15 mouse cellular contexts compared by ENCODE assay signal in the genomic region with DNA sequence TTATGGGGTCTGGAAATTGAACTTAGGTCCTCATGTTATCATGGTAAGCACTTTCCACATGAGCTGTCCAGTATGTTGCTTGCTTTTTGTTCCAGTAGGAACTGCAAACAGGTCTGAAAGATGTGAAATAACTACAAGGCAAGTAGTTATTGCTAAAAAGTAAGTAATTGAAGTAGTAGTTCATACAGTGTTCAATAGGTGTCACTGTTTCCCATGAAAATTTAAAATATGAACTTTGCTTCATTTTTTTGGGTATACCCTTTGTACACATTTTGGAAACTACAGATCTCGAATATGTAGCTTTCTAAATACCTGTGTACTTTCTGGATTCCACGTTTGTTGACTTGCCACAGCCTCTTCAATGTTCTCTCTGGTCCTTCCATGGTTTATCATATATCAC. TPM values are rescaled to one million over a fixed set of nuclear protein-coding genes. Genes with fewer than 3 reads are reported as not detected.
DNase-seq lines count a peak whose midpoint lies in the region; ATAC-seq and TF ChIP-seq lines count a peak whose summit lies in the region.
"Had no signal": no experiment of that assay in that cellular context is flagged by ENCODE, and none has a peak within 500 bp of the region (broad histone marks: within the 10 kb centered on the region; RNA-seq: fewer than 3 reads in every experiment).

No protein-coding gene starts in this region.

- DNase-seq in forebrain, embryonic 14.5 days (ENCODE audit: low spot score) = peak; percentile 11
- no peak for DNase-seq in liver, postnatal 0 days
- DNase-seq in liver (no peak), G1E (ENCODE audit: low spot score) (no peak)
- peak; percentile 19 for DNase-seq in naive thymus-derived CD4-positive, alpha-beta T cell, adult 2 months (ENCODE audit: low read depth)
- no peak for DNase-seq in T-cell, adult 2 months (ENCODE audit: low spot score)
- DNase-seq: cerebellum, adult 11-12 months; gastrocnemius, postnatal 10 days; heart, postnatal 4 days; kidney, adult 11 months; thymus, adult 2 months had no signal

- no peaks in the 10 kb centered on the region for H3K4me1 ChIP-seq in forebrain, embryonic 14.5 days (ENCODE audit: control insufficient read depth, insufficient read depth, low read length)
- no peaks in the 10 kb centered on the region for H3K4me1 ChIP-seq in forebrain, embryonic 12.5 days
- H3K4me1 ChIP-seq in liver, postnatal 0 days (ENCODE audit: insufficient read depth) = no peaks in the 10 kb centered on the region
- H3K4me1 ChIP-seq in G1E (ENCODE audit: insufficient read depth, low read depth, low read length) = no peaks in the 10 kb centered on the region
- no peaks in the 10 kb centered on the region for H3K4me1 ChIP-seq in kidney, embryonic 16.5 days (ENCODE audit: insufficient read depth, low read length)
- H3K4me1 ChIP-seq: forebrain, embryonic 10.5 days had no signal

- TF ChIP-seq CTCF in liver, postnatal 0 days (IDR thresholded peaks at IDR 0.05; ENCODE audit: low read depth) = peak; percentile 20
- TF ChIP-seq CTCF in G1E (IDR thresholded peaks at IDR 0.05; ENCODE audit: low read depth, low read length) = peak; percentile 13; the same call in 1 of the 2 replicates

- no peak for ATAC-seq in forebrain, embryonic 14.5 days
- ATAC-seq in forebrain, embryonic 12.5 days (ENCODE audit: low FRiP score) = no peak
- no peak for ATAC-seq in liver, postnatal 0 days
- ATAC-seq in G1E (ENCODE audit: extremely low read depth, insufficient number of reproducible peaks, low FRiP score, poor library complexity, severe bottlenecking) = peak; percentile 28; the same call in 1 of the 2 replicates
- no peak for ATAC-seq in kidney, embryonic 16.5 days (ENCODE audit: low FRiP score, low TSS enrichment)

- 70% methylated on average over 2 of the region's 2 CpGs for WGBS in forebrain, embryonic 14.5 days
- WGBS in forebrain, embryonic 12.5 days = 53% methylated on average over 2 of the region's 2 CpGs
- 42% methylated on average over 2 of the region's 2 CpGs for WGBS in liver, postnatal 0 days (ENCODE audit: insufficient replicate concordance)
- 72% methylated on average over 2 of the region's 2 CpGs for WGBS in kidney, embryonic 16.5 days

- no peak for TF ChIP-seq EP300 in liver, postnatal 0 days (IDR thresholded peaks at IDR 0.05; ENCODE audit: low read depth)

- no peaks in the 10 kb centered on the region for H3K9me3 ChIP-seq in forebrain, embryonic 14.5 days (replicated peaks; ENCODE audit: control insufficient read depth, low read length)
- no peaks in the 10 kb centered on the region for H3K9me3 ChIP-seq in forebrain, embryonic 12.5 days
- no peaks in the 10 kb centered on the region for H3K9me3 ChIP-seq in liver, postnatal 0 days (ENCODE audit: low read length)
- H3K9me3 ChIP-seq in G1E (replicated peaks) = no peaks in the 10 kb centered on the region
- no peaks in the 10 kb centered on the region for H3K9me3 ChIP-seq in kidney, embryonic 16.5 days (ENCODE audit: low read length)
- H3K9me3 ChIP-seq: forebrain, embryonic 10.5 days had no signal

- H3K27ac ChIP-seq in forebrain, embryonic 14.5 days (ENCODE audit: low read depth, low read length) = no peak overlapping the region
- no peak overlapping the region for H3K27ac ChIP-seq in forebrain, embryonic 12.5 days
- H3K27ac ChIP-seq in liver, postnatal 0 days (ENCODE audit: low read depth) = no peak overlapping the region
- H3K27ac ChIP-seq in kidney, embryonic 16.5 days (ENCODE audit: low read length) = no peak overlapping the region
- H3K27ac ChIP-seq: forebrain, embryonic 10.5 days had no signal

- no peak overlapping the region for H3K9ac ChIP-seq in forebrain, embryonic 14.5 days (ENCODE audit: low read length)
- no peak overlapping the region for H3K9ac ChIP-seq in forebrain, embryonic 12.5 days
- H3K9ac ChIP-seq in liver, postnatal 0 days (replicated peaks) = no peak overlapping the region
- no peak overlapping the region for H3K9ac ChIP-seq in kidney, embryonic 16.5 days (replicated peaks; ENCODE audit: low read length)

- no peak overlapping the region for H3K4me3 ChIP-seq in forebrain, embryonic 14.5 days (ENCODE audit: low read depth, low read length)
- no peak overlapping the region for H3K4me3 ChIP-seq in forebrain, embryonic 12.5 days (replicated peaks)
- H3K4me3 ChIP-seq in liver, postnatal 0 days (ENCODE audit: low read depth, low read length) = no peak overlapping the region
- H3K4me3 ChIP-seq in G1E (ENCODE audit: low read depth, low read length) = no peak overlapping the region
- no peak overlapping the region for H3K4me3 ChIP-seq in kidney, embryonic 16.5 days (ENCODE audit: low read length)
- H3K4me3 ChIP-seq: forebrain, embryonic 10.5 days had no signal

- no peak overlapping the region for H3K4me2 ChIP-seq in forebrain, embryonic 14.5 days (ENCODE audit: low read length)
- H3K4me2 ChIP-seq in forebrain, embryonic 12.5 days = no peak overlapping the region
- H3K4me2 ChIP-seq in liver, postnatal 0 days (ENCODE audit: low read depth, low read length) = no peak overlapping the region
- H3K4me2 ChIP-seq in kidney, embryonic 16.5 days (replicated peaks; ENCODE audit: low read depth, low read length) = no peak overlapping the region
- H3K4me2 ChIP-seq: heart, embryonic 11.5 days had no signal

- H3K27me3 ChIP-seq in forebrain, embryonic 14.5 days (replicated peaks; ENCODE audit: control insufficient read depth, insufficient read depth, low read length) = no peaks in the 10 kb centered on the region
- no peaks in the 10 kb centered on the region for H3K27me3 ChIP-seq in forebrain, embryonic 12.5 days
- no peaks in the 10 kb centered on the region for H3K27me3 ChIP-seq in liver, postnatal 0 days (ENCODE audit: insufficient read depth, low read length)
- H3K27me3 ChIP-seq in G1E (ENCODE audit: insufficient read depth, low read length) = no peaks in the 10 kb centered on the region
- H3K27me3 ChIP-seq in kidney, embryonic 16.5 days (ENCODE audit: insufficient read depth, low read length) = no peaks in the 10 kb centered on the region

- H3K36me3 ChIP-seq in forebrain, embryonic 14.5 days (ENCODE audit: control insufficient read depth, insufficient read depth, low read length) = no peaks in the 10 kb centered on the region
- no peaks in the 10 kb centered on the region for H3K36me3 ChIP-seq in forebrain, embryonic 12.5 days (replicated peaks)
- no peaks in the 10 kb centered on the region for H3K36me3 ChIP-seq in liver, postnatal 0 days (replicated peaks; ENCODE audit: insufficient read depth, low read length)
- H3K36me3 ChIP-seq in G1E (replicated peaks) = peaks cover 8% of the 10 kb centered on the region
- no peaks in the 10 kb centered on the region for H3K36me3 ChIP-seq in kidney, embryonic 16.5 days (ENCODE audit: insufficient read depth, low read length)
- H3K36me3 ChIP-seq: forebrain, embryonic 10.5 days had no signal

RNA-seq across cellular contexts. Expression of gene Mipol1, which starts 28.3 kb away (rescaled TPM):
- 5.5 and 6.4 TPM in 2 replicates for polyA plus RNA-seq in forebrain, embryonic 14.5 days (2014; fragmentation: Nextera tagmentation; extraction: Ambion mirVana)
- 8.1 and 9.4 TPM in 2 replicates for polyA plus RNA-seq in forebrain, embryonic 12.5 days (2016; fragmentation: Nextera tagmentation; extraction: Ambion mirVana)
- 2.1 and 2.8 TPM in 2 replicates for polyA plus RNA-seq in liver, postnatal 0 days (2015; fragmentation: Nextera tagmentation; extraction: Ambion mirVana)
- total RNA-seq in G1E (2014; fragmentation: Nextera tagmentation) (44.8 and 49.7 TPM in 2 replicates), G1E (2017) (17.4 and 23.7 TPM in 2 replicates)
- polyA plus RNA-seq in G1E (2012) = 4.4 and 5.2 TPM in 2 replicates
- 13.0 and 14.0 TPM in 2 replicates for polyA plus RNA-seq in kidney, embryonic 16.5 days (2015; fragmentation: Nextera tagmentation; extraction: Ambion mirVana)

RNA-seq across cellular contexts. Expression of gene Prps1l3, which starts 28.4 kb away (rescaled TPM):
- 50.4 and 51.1 TPM in 2 replicates for polyA plus RNA-seq in forebrain, embryonic 14.5 days (2014; fragmentation: Nextera tagmentation; extraction: Ambion mirVana)
- 65.3 and 65.4 TPM in 2 replicates for polyA plus RNA-seq in forebrain, embryonic 12.5 days (2016; fragmentation: Nextera tagmentation; extraction: Ambion mirVana)
- 20.8 and 22.8 TPM in 2 replicates for polyA plus RNA-seq in liver, postnatal 0 days (2015; fragmentation: Nextera tagmentation; extraction: Ambion mirVana)
- total RNA-seq in G1E (2014; fragmentation: Nextera tagmentation) (130 and 142 TPM in 2 replicates), G1E (2017) (191 and 203 TPM in 2 replicates)
- polyA plus RNA-seq in G1E (2012) = 39.2 and 41.0 TPM in 2 replicates
- 81.7 and 86.3 TPM in 2 replicates for polyA plus RNA-seq in kidney, embryonic 16.5 days (2015; fragmentation: Nextera tagmentation; extraction: Ambion mirVana)

Comparison
In these comparisons a context has a peak if more than half of its experiments do, and no peak if none do; other contexts are left out.
1. DNase-seq: peak in forebrain, embryonic 14.5 days (single experiment) and naive thymus-derived CD4-positive, alpha-beta T cell, adult 2 months (single experiment); none in liver, postnatal 0 days (single experiment), liver (single experiment), G1E (single experiment) and T-cell, adult 2 months (single experiment).